Mouse (Mus musculus): Measurements from ENCODE around the gene Ino80e.
"Not testable (repeated sequence)": the region's sequence is repeated elsewhere in the genome, so short reads cannot be mapped to it uniquely, and the experiment has no call there.

Ino80e gene

DNA sequence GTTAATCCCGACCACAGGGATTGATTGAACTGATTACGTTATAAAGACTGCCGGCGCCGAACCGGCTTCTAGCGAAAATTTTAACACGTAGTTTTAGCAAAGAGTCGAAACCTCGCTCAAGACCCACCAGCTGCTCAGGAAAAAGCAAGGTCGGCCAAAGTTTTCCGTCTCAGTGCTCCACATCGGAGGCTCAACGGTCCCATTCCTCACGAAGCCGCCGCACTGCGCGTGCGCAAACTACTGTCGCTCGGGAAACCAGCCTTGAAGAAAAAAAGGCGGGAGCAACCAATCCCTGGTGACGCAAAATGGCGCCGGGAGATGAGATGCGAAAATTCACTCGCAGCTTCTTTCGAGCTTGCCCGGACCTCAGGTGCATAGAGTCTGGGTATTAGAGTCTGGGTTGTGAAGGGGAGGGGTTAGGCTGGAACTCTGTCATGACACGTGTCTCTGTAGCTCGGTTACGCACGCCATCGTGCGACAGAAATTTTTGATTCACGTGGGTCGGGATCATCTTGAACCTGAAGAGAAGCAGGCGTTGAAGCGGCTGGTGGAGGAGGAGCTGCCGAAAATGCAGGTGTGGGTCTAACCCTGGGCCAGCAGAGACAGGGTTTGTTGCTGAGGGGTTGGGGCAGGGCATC, at the start of gene Ino80e:
Ino80e (minus strand) TSS at position 231 of the 638 bp plus-strand sequence.
- DNase-seq (ENCODE audit: low read depth), result peak; percentile 95

DNA sequence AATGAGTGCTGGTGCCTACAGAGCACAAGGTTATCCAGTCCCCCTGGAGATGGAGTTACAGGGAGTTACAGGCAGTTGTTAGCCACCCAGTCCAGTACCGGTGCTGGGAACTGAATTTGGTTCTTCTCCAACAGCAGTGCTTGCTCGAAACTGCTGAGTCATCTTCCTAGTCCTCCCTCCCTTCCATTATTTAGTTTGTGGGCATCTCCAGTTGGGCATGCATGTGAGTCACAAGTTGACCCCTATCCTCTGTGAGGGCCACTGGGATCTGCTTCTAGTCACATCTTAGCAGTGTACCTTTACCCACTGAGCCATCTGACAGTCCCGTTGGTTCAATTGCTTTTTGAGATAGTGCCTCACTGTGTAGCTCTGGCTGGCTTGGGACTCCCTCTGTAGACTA, 43.4 kb upstream of the Ino80e start:
- peak; percentile 63 for DNase-seq (ENCODE audit: low read depth)

DNA sequence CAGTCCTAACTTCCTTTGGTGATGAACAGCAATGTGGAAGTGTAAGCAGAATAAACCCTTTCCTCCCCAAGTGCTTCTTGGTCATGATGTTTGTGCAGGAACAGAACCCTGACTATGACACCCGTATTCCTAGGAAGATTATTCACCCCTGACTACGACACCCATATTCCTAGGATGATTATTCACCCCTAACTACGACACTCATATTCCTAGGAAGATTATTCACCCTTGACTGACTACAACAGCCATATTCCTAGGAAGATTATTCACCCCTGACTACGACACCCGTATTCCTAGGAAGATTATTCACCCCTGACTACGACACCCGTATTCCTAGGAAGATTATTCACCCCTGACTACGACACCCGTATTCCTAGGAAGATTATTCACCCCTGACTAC, 37.6 kb upstream of the Ino80e start:
- not testable (repeated sequence) for DNase-seq (ENCODE audit: low read depth)

DNA sequence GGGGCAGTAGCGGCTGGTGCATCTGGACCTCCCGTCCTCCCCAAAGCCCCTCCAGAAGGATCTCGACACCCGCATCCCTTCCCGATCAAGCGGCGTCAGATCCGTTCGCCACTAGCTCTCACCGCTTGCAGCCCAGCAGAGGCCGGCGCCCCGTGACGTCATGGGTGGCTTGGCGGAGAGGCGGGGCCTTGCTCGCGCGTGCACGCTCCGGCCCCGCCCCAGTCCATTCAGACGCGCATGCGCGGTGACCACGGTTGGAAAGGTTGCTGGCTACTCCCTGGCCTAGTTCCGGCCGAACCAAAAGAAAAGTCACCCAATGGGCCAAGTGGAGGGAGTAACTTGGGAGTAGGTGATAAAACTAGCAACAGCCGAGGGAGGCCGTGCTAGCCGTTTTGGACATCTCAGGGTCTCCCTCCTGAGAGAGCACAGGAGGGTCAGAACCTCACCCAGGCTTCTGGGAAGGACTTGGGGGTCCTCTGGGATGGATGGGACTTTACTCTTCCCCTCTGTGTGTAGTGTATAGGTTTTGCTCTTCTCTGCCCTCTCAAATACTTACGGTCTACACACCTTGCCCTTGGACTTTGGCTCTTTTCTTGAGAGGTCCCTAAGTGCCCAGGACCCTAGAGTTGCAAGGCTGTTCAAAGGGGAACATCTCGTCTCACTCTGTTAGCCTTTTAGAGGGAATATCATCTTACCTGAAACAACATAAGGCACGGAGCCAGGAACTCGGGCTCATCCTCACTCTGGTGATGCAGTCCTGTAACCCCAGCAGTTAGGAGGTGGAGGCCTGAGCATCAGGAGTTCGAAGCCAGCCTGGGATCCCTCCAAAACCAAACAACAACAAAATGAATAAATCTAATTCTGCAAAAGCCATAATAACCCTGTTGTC, 36.2 kb upstream of the Ino80e start:
- peak; percentile 98 for DNase-seq (ENCODE audit: low read depth)

DNA sequence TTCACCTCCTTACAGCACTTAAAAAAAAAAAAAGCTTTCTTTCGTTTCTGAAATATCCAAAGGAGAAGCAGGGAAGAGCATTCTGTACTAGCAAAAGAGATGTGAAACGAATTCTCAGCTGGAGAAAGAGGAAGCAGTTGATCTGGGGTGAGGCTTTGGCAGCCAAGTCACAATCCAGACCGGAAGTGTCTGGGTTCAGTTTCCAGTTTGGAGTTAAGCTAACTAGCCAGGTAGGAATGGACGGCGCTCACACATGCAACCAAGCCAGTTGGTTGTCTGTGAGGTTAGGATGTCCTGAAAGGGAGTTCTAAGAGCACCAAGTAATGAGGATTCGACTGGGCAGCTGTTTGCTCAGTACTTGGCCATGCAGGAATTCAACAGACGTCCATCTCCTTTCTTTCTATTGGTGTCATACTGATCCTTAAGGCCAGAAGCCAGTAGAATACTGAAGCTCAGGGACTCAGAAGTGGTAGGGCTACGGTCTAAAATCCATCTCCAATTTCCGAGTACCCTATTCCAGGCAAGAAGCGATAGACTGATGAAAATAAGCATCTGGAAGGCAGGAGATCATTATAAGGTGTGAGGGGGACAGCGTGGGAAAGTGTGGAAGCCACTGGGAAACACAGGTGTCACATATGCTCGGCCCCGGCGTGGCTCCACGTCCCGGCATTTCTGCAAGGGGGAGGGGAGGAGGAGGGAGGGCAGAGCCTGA, 35.4 kb upstream of the Ino80e start:
- DNase-seq (ENCODE audit: low read depth), result peak; percentile 17

DNA sequence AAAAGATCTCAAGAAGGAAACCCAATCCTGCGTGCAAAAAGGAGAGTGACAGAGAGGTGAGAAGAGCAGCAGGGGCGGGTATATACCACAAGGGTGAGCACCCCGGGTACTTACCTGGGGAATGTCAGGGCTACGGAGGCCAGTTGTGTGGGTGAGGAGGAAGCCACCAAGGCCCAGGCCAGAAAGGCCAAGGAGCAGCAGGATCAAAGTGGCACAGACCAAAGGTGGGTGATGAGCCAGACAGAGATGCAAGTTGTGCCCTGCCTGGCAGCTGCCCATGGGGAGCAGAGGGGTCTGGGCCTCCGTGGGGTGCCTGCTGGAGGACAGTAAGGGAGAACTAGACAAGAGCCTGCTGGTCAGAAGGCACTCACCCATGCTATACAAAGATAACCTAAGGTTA, 34.7 kb upstream of the Ino80e start:
- DNase-seq (ENCODE audit: low read depth), result no peak

DNA sequence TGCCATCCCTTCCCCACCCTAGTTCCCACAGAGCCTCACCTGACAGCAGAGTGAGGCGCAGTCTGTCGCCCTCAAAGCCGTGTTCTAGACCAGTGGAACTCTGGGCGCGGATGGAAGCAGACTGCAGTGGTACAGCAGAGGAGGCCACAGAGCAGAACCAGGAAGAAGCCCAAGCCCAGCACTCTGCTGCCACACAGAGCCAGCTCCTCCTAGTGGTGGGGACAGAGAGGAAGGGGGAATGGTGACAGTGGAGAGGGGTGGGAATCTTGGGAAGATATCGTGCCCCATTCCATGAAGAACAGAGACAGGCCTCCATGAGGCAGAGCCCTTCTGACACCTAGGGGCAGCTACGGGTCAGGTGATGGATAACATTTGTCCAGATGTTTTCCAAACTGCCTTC, 26.7 kb upstream of the Ino80e start:
- DNase-seq (ENCODE audit: low read depth), result no peak

DNA sequence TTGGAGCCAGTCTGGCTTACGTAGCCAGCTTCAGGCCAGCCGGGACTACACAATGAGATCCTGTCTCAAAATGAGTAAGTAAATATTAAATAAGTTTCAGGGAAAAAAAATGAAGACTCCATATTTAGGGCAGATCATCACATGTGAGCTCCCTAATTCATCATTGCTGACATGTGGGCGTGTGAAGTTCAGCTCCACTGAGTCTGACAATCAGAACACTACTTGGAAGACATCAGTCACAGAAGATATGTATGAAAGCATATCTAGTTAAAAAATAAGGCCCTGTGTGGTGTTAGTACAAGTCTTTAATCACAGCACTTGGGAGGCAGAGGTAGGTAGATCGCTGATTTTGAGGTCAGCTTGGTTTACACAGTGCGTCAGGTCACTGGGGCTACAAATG, 25.1 kb upstream of the Ino80e start:
- DNase-seq (ENCODE audit: low read depth), result no peak

DNA sequence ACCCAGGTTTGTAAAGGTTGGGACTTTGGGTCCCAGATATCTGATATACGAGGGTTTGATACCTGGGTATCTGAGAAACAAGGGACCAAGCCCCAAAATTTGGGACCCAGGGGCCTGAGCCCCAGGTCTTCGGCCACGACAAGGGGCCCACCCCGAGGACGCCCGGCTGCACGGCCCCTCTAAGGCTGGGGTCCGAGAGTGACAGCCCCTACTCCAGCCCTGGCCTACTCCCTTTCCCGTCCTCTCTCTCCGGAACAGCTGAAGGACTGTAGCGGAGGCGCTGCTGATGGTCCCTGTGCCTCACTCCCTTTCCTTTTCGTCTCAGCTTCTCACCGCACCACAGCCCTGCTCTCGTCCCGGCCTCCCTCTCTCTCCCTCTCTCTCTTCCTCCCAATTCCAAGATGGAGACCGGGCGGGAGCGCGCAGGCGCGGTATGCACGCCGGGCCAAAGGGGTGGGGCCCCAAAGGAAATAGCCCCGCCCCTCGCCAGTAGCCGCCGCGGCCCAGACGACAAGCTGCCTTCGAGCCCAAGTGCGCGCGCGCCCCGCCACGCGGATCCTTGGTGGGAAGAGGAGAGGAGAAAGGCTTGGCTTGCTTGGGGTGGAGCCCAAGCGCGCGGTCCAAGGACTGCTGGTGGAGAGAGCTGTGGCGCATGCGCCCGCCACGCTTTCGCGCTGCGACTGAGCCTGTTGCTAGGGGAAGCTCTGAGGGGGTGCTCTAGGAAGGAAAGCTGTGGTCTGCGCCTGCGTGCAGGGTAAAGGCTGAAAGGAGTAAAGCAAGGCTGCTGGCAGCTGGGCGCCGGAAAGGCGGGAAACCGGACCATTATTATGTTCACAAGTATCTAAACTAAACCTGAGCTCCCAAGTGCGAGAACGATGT, 22.3 kb upstream of the Ino80e start, which contains the start of gene Taok2:
Taok2 (minus strand) TSS at position 418 of the 879 bp plus-strand sequence.
- peak; percentile 97 for DNase-seq (ENCODE audit: low read depth)

DNA sequence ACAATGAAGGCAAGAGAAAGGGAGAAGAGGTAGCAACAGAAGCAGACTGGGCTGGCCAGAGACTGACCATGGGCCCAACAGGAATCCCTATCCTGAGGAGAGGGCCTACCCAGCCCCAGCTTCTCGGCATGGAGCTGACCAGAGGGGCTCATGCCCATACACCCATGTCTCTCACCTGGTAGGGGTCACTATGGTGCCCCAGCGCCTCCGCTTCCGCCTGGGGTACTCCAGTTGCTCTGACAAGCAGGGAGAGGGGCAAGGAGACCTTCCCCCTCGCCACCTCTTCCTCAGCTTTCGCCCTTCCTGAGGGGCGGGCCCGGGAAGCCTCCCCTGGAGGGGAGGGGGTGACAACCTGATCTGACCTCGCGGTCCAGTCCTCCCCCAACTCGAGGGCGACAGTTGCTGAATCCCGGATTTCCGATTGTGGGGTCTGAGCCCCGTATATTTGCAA, 21.6 kb upstream of the Ino80e start:
- no peak for DNase-seq (ENCODE audit: low read depth)

DNA sequence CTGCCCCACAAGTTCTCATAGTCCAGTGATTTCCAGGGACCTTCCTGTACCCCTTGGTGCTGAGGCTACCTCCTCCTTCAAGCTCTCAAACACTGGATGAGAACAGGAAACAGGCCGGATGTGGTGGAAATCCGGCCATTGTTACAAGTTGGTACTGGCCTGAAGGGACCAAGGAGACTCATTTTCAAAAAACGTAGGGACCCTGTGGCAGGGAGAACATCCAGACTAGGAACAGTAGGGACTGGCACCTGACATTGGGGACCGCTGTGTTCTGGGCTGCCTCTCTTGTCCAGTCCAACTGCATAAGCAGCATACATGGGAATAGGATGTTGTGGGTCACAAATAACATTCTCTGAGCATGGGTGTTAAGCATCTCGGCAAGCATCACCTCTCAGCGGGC, 18.9 kb upstream of the Ino80e start:
- DNase-seq (ENCODE audit: low read depth), result no peak

DNA sequence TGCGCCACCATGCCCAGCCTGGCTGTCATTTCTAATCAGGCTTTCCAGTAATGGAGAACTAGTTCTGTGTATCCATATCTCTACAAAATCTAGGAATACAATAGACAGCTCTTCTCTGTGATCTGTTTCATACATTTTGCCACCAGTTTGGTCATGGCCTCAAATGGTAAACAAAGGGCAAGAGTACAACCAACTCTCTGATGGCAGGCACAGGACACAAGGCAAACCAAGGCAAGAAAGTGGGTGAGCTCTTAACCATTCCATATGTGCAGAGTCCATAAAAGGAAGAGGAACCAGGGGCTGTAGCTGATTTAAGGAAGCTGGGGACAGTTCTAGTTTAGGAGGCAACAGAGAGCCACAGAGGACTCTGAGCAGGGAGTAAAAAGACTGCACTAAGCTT, 15.1 kb upstream of the Ino80e start:
- DNase-seq (ENCODE audit: low read depth), result no peak

DNA sequence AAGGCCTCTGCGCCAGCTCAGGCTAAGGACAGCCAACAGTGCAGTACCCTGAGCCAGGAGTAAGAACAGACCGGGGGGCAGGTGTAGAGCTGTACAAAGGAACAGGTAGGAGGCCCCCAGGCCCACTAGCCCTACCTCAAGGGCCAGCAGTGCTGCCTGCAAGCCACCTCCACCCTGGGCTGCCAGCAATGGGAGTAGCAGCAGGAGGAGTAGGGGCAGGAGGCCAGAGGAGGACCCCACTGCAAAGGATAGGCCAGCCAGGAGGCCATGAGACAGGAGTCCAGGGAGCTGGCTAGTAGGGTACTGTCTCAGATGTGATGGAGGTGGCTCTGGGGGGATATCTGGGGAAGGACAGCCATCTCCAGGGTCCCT, 8.3 kb upstream of the Ino80e start:
- no peak for DNase-seq (ENCODE audit: low read depth)

DNA sequence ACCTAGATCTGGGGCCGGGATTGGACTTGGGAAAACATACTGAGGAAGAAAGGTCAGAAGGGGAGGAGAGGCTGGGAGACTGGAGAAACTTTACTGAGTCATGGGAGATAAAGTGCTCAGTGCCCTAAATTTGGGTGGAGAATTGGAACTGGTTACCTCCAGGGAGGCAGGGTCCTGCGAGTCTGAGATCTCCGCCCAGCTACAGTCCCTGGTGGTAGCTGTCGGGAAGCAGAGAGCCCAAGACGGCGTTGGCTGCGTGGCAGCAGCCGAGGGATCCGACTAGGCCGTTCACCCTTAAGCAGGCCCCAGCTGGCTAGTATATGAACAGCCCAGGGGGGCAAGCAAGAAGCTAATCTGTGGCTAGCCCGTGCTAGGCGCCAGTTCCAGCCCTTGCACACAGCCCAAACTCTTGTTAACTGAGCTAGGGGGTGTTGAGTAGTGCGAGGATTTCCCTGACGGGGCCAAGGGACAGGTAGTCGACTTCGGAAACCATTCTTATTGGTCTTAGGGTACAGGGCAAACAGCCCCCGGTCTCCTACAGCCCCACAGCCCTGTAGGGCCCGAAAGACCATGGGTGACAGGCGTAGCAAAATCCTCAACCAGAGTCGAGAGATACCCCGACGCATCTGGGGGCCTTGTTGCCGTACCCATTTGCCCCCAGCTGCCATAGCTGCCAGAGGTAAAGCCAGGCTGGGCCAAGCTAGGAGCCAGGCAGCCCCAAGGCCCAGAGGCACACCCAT, 7.8 kb upstream of the Ino80e start:
- no peak for DNase-seq (ENCODE audit: low read depth)

DNA sequence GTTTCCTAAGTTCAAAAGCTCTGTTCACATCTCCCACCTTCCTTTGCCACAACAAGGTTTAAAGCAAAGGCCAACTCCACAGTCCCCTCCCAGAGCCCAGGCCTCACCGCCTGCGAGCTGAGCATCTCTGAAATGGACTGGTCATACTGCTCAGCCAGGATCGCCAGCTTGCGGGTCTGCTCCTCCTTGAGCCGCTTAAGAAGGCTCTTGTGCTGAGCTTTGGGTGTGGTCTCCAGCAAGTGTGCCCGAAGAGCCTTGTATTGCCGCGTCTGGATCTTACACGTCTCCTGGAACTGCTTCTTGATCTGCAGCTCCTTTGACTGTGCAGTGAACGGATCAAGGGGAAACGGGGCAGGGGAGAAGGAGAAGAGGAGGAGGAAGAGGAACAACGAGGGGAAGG, 5.8 kb upstream of the Ino80e start:
- no peak for DNase-seq (ENCODE audit: low read depth)

DNA sequence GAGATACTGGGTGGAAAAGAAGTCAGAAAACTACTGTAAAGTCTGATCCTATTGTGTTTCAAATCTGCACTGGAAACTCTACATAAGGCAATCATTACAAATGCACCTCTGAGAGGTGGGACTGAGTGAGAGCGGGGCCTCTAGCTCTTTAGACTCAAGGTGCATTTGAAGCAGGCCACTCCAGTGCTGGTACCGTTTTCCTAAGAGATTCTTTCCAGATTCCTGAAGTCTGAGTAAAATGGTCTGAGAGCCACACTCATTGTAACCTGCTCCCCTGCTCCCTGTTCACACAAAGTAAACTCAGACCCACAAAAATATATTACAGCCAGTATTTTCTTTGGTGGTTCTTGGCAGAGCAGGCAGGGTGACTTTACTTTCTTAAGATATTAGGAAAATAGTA, 5.4 kb upstream of the Ino80e start:
- no peak for DNase-seq (ENCODE audit: low read depth)

DNA sequence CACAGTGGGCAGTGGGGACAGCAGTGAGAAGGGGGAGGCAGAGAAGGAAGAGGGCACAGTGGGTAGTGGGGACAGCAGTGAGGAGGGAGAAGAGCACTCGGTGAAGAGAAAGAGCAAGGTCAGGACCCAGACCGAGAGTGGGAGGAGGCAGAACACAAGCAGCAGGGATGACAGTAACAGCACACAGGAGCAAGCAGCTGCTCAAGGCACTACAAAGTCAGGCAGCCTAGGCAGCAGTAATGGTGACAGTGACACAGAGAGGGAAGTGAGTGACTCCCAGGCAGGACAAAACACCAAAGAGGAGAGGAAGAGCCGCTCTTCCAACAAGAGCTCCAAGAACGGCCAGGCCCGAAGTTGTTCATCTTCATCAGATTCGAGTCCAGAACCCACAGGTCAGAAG, 1.6 kb upstream of the Ino80e start:
- DNase-seq (ENCODE audit: low read depth), result no peak

DNA sequence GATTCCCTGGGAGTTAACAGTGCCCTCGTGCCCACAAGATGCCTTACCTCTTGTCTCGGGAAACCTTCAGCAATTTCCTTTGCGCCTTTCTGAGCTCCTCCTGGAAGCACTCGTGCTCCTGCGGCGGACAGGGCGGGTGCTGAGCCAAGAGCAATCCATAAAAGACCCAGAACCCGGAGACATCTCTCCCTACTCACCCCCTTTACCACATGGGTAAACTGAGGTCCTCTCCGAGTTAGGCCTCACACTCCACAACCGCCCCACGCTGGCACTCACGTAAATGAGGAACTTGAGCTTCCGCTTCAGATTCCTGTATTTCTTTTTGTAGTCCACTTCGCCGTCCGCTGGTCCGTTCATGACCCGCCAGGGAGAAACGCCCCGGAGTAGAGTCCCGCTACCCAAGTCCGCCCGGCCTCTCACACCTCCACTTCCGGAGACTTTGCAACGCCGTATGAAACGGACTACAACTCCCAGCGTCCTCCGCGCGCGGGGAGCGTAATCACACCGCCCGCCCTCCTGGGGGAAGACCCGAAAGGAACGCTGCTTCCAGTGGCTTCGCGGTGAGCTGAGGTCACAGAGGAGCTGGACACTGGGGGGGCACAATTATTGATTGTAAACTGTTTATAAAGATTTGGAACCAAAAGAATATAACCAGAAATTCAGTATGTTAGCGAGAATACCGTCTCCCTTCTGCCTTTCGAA, 597 bp downstream of the Ino80e start, which contains the start of gene Hirip3:
Hirip3 (plus strand) TSS at position 544 of the 702 bp plus-strand sequence.
- DNase-seq (ENCODE audit: low read depth), result peak; percentile 94

DNA sequence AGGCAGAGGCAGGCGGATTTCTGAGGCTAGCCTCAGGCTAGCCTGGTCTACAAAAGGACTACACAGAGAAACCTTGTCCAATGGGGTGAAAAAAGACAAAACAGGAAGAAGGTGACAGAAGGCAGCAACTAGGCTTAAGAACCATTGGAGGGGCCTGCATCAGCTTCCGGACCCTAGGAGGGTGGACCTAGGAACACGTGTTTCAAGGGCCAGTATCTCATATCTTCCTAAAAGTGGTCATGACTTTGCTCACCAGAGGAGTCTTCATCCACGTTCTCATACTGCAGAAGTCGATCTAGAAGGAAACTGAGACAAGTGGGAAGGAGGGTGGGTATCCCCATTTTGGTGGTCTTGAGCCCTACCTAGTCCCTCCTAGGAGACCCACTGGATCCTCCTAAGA, 1.2 kb downstream of the Ino80e start:
- no peak for DNase-seq (ENCODE audit: low read depth)

DNA sequence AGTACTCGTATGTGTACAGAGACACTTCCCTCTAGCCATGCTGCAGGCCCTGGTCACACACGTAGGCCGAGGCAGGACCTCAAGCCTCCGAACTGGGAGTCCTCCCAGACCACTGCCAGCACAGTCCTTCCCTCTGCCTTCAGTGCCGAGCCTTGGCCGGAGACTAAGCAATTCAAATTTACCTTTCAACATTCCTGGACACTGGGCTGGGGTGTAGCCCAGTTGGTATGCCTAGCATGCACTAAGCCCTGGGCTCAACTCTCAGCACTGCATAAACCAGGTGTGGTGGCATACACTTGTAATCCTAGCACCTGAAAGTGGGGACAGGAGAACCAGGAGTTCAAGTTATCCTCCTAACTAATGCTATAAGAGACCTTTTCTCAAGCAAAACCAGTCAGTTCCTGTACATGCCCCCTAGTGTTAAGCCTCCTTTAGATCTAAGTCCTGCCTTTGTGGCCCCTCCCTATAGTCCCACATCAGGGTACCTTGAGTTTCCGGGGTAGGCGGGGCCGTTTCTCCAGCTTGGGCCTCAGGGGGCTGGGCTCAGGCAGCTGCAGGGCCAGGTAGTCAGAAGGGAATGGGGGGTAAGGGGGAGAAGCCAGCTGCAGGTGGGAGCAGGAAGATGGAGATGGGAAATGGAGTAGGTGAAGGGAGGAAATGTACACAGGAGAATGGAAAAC, 5.3 kb downstream of the Ino80e start:
- no peak for DNase-seq (ENCODE audit: low read depth)

Measured in NIH3T3 (cell line).